Mouse (Mus musculus) stomach, embryonic 16.5 days (tissue): ENCODE results near the gene Slc7a1. TPM values are rescaled to one million over a fixed set of nuclear protein-coding genes. Genes with fewer than 3 reads are reported as not detected.

Source experiments
- ATAC-seq: fragments of 200-750 bp; cut with Nextera tagmentation; 2 replicates; pipeline ENCODE4 v1.8.0; 2017; ENCODE audit warnings: moderate number of reproducible peaks, moderate TSS enrichment; ENCODE audit not compliant: insufficient read depth, low FRiP score
- H3K27ac ChIP-seq: fragments of 300-500 bp; sonication (generic); 2 replicates; pipeline ENCODE4 v1.5.1; 2014; ENCODE audit warnings: low read length
- H3K27me3 ChIP-seq: fragments of 300-500 bp; sonication (generic); 2 replicates; pipeline ENCODE4 v1.6.1; 2014; ENCODE audit warnings: low read length, control low read depth, mixed read lengths; ENCODE audit not compliant: control insufficient read depth, insufficient read depth
- H3K36me3 ChIP-seq: fragments of 300-500 bp; sonication (generic); 2 replicates; pipeline ENCODE4 v1.6.1; 2014; ENCODE audit warnings: low read length; ENCODE audit not compliant: control insufficient read depth, insufficient read depth
- H3K4me1 ChIP-seq: fragments of 300-500 bp; sonication (generic); 2 replicates; pipeline ENCODE4 v1.6.1; 2014; ENCODE audit warnings: low read length, control low read depth, mixed read lengths; ENCODE audit not compliant: control insufficient read depth, insufficient read depth
- H3K4me2 ChIP-seq: fragments of 300-500 bp; sonication (generic); 2 replicates; pipeline ENCODE4 v1.6.1; 2014; ENCODE audit warnings: low read depth, low read length, mixed read lengths
- H3K4me3 ChIP-seq: fragments of 300-500 bp; sonication (generic); replicated peaks from 2 replicates; pipeline ENCODE4 v1.5.1; 2014; ENCODE audit warnings: mild to moderate bottlenecking, low read length
- H3K9ac ChIP-seq: fragments of 300-500 bp; sonication (generic); 2 replicates; pipeline ENCODE4 v1.6.1; 2014; ENCODE audit warnings: low read length
- H3K9me3 ChIP-seq: fragments of 300-500 bp; sonication (generic); replicated peaks from 2 replicates; pipeline ENCODE4 v1.6.1; 2016; ENCODE audit warnings: low read length, control low read depth; ENCODE audit not compliant: control insufficient read depth
- WGBS: fragments of 180-500 bp; shearing (Covaris S2); extraction: QIAGEN DNeasy Blood & Tissue Kit; methylation state at CpG from one replicate; pipeline ENCODE4 v1.1.7; 2014; 5-methylcytosine and 5-hydroxymethylcytosine counted together
- polyA plus RNA-seq: library from polyadenylated mRNA; unstranded; fragments of >200 nt; fragmentation: Nextera tagmentation; extraction: Ambion mirVana; gene quantifications from 2 replicates; pipeline ENCODE4 v1.2.1, GENCODE M21; 2015

The Slc7a1 gene
- polyA plus RNA-seq, 1 experiment from 2014 or later: 24.8 TPM

GRCm38 (mm10) chr5:148280321-148280720 lies 119.4 kb downstream of the Slc7a1 start:
- no peaks in the 10 kb centered on the region for H3K9me3 ChIP-seq
- no peak overlapping the region for H3K4me2 ChIP-seq
- 77% methylated on average over 5 of the region's 5 CpGs for WGBS

GRCm38 (mm10) chr5:148278233-148278632 lies 121.5 kb downstream of the Slc7a1 start:
- no peak overlapping the region for H3K27ac ChIP-seq
- 0 out of 2 replicates have a peak, but pooled peaks have one; percentile 29 for ATAC-seq
- H3K36me3 ChIP-seq: no peaks in the 10 kb centered on the region
- no peak overlapping the region for H3K4me2 ChIP-seq
- H3K4me1 ChIP-seq: no peaks in the 10 kb centered on the region
- no peak overlapping the region for H3K9ac ChIP-seq
- WGBS: 67% methylated on average over 8 of the region's 8 CpGs
- H3K9me3 ChIP-seq: no peaks in the 10 kb centered on the region
- no peaks in the 10 kb centered on the region for H3K27me3 ChIP-seq
- H3K4me3 ChIP-seq: no peak overlapping the region

More at GRCm38 (mm10) chr5:148280321-148280720, 119.4 kb downstream of the Slc7a1 start:
- Histone ChIP-seq H3K27ac (no peak overlapping the region), H3K27me3 (no peaks in the 10 kb centered on the region), H3K9ac (no peak overlapping the region), H3K4me1 (no peaks in the 10 kb centered on the region), H3K4me3 (no peak overlapping the region), H3K36me3 (no peaks in the 10 kb centered on the region)
- no peak for ATAC-seq

Other genes starting within 250 kb of the Slc7a1 start
- 36.3 and 41.0 TPM in 2 replicates for gene Ubl3, start 152.9 kb upstream of the Slc7a1 start, polyA plus RNA-seq